Mouse (Mus musculus) bone marrow, adult 2 months (tissue): ENCODE results near the gene Jsrp1.

Experiments
- CTCF ChIP-seq: fragments of 200-500 bp; IDR thresholded peaks from 2 replicates; pipeline ENCODE4 v1.5.1; 2011; ENCODE audit warnings: low read length, control low read depth; ENCODE audit not compliant: control insufficient read depth, insufficient read depth
- POLR2A ChIP-seq: fragments of 200-500 bp; IDR thresholded peaks from 2 replicates; pipeline ENCODE4 v1.6.1; 2011; ENCODE audit warnings: low read depth, mild to moderate bottlenecking, control low read depth, low read length, borderline replicate concordance; ENCODE audit not compliant: control insufficient read depth

DNA sequence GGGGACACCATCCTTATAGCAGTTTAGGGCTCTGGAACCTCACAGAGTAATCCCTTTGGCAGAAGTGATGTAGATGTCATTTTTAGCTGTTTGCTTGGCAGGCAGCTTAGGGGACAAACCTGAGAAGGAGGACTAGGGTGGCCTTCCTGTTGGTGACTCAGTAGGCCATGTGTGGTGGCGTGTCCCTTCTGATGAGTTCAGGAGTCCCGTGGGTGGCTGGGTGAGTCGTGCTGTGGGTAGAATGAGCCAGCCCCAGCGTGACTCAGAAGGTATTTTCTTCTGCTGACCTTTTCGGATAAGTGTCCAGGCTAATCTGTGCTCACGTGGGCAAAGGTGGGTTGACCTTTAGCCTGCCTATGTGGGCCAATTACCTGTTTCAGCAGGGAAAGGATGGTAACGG is 54.6 kb downstream of the Jsrp1 start:
- no peak for TF ChIP-seq CTCF
- TF ChIP-seq POLR2A, result no peak
